Mouse (Mus musculus) erythroid progenitor cell, adult 5-6 weeks (primary cell): ENCODE data around the gene Slc24a3. TPM values are rescaled to one million over a fixed set of nuclear protein-coding genes. Genes with fewer than 3 reads are reported as not detected.

Source experiments
- ATAC-seq: replicated peaks from 2 replicates; pipeline ENCODE4 v1.8.0; 2016; ENCODE audit warnings: moderate number of reproducible peaks, mild to moderate bottlenecking, moderate TSS enrichment, inconsistent platforms; ENCODE audit not compliant: poor library complexity, low FRiP score, severe bottlenecking
- total RNA-seq, 2 experiments: library from RNA; stranded (forward) in 1 of 2; stranded (reverse) in 1 of 2; fragments of 150-400 nt in 1 of 2; fragments of 186-747, 209-891 nt in 1 of 2; gene quantifications; 2 replicates each; pipeline versions ENCODE4 v1.2.3 to v1.2.4; 2015 to 2017; ENCODE audit warnings: low replicate concordance in 2 of 2

The Slc24a3 gene
- total RNA-seq, 2 experiments from 2014 or later: 1.3 TPM; not detected in 1

GRCm38 (mm10) chr2:145269410-145269809 is 101.9 kb downstream of the Slc24a3 start:
- no peak for ATAC-seq

DNA sequence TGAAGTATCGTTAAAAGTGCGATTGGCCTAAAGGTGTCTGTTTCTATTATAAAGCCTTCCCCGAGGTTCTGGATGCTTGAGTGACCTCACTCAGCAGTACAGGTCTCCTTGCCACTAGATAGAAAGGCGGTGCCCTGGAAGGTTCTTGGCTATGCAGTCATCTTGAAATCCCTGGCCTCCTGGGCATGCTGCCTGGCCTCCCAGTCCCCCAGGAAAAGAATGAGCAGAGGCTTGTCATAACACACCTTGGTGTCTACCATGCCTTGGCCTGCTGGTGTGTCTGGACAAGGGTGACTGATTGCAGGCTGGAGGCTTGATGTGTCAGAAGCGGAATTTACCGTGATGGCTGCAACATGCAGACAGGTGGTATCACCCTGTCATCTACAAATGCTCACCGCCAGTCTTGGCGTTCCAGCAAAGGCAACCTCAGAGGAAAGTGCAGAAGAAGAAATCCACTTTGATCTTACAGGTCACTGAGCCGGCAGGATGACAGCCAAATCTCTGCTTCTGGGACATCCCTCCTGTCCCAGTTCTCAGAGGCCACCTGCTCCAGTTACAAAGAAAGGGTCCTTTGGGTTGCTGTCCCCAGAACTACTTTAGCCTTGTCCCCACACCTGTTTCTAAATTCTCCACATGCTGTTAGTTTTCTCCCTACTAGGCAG is 106.6 kb downstream of the Slc24a3 start:
- no peak for ATAC-seq

DNA sequence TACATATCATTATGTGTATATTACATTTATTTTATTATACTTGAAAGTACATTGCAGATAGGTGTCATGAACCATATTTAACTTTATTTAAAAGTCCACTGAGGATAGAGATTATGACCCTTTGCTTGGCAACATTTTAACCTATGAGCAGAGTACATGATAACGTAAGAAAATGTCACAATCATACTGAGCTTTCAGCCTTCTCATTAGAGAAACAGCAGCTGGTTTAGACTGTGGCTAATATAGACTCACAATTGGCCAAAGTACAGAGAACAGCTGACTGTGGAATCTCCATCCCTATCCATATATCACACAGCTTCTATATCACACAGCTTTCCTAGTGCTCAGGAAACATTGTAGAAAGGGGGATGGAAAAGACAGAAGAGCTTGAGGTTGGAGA is 111.8 kb downstream of the Slc24a3 start:
- ATAC-seq: no peak

- ATAC-seq: no peak
These were observed 116.2 kb downstream of the Slc24a3 start for GRCm38 (mm10) chr2:145283746-145284145.

DNA sequence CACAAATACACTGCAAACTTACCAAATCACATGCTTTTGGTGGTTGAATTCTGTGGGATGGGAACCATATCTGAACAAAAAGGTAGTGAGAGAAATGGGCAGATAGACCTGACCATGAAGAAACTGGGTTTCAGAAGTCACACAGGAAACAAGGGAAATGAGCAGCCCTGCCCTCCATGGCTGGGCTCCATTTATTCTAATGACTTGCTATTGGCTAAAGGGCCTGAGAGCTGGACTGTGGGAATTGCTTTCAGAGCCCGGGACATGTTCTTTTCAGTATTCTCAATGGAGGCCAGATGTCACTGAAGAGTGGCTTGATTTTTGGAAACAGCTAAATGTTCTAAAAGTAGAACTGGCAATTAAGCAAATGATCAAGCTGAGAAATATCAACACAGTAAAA is 120.9 kb downstream of the Slc24a3 start:
- no peak for ATAC-seq

DNA sequence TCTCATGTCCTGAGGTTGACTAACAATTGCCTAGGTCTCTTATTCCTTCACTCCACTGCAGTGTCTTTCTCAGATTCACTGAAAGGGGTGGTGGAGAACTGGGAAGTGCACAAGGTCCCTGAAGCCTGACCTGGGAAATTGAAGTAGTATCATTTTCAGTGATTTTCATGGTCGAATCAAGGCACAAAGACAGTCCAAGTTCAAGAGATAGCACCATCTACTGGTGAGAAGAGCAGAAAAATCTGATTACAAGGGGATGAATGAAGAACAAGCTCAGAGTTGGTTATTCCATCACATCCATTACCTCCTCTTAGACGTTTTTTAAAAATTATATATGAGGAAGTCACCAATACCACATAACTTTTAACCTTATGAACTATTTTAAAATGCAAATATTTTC is 123.9 kb downstream of the Slc24a3 start:
- ATAC-seq: no peak

- ATAC-seq: no peak
These were observed 124.6 kb downstream of the Slc24a3 start for GRCm38 (mm10) chr2:145292196-145292595.

GRCm38 (mm10) chr2:145292816-145293215 is 125.3 kb downstream of the Slc24a3 start:
- ATAC-seq: no peak

GRCm38 (mm10) chr2:145296906-145297305 is 129.4 kb downstream of the Slc24a3 start:
- ATAC-seq: no peak

- ATAC-seq: no peak
These were observed 132.6 kb downstream of the Slc24a3 start for GRCm38 (mm10) chr2:145299914-145300699.

GRCm38 (mm10) chr2:145307231-145307883 is 139.8 kb downstream of the Slc24a3 start:
- ATAC-seq: no peak

DNA sequence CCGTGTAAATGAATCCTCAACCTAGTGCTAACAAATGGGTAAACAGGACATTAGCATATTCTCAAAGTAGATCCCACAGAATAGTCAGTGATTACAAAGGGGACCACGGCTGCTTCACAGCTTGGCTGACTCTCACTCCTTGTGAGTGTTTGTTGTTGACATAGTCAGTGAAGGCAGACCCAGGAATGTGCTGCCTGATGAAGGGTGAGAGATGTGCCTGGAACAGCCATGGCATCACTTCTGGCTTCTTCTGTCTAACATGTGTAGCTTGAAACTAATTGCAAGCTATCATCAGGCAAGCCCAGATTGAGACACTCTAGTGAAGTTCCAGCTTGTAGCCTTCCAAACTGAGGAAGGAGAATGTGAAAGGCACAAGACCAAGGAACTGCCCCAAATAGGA is 151.4 kb downstream of the Slc24a3 start:
- ATAC-seq: no peak

- no peak for ATAC-seq
These were observed 153.7 kb downstream of the Slc24a3 start for GRCm38 (mm10) chr2:145321287-145321686.

DNA sequence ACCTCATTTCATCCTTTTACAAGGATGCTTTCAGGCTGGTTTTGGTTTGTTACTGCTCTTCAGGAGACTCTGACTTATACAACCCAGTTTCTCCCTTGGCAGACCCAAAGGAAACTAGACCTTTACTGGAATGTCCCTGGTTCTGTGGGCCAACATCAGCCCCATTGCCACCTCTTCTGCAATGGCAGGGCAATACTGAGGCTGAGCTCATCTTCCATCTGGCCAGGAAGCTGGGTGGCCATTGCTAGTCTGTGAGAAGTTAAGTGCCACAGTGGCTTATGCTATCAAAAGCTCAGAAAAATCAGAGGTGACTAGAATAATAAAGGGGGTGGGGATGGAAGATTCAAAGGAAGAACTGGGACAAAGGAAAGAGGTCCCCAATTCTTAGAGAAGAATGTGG is 154.2 kb downstream of the Slc24a3 start:
- ATAC-seq: no peak

- ATAC-seq: no peak
These were observed 156.9 kb downstream of the Slc24a3 start for GRCm38 (mm10) chr2:145324477-145324876.

DNA sequence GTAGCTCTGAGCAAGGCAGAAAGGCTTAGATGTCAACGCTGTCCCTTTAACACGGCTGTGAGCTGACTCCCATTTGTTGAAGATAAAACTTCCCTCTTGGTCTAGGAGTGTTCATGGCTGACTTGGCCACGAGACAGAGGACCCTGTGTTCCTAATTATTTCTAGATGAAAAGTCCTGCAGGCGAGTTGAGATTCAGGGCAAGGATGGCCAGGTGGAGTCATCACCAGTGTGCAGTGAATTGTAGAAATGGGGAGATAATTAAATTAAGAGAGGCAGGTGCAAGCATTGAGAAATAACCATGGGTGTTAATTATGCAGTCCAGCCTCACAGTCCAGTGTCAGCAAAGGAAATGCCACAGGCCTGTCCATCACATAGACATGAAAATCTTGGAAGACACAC is 158.3 kb downstream of the Slc24a3 start:
- ATAC-seq: no peak

GRCm38 (mm10) chr2:145326544-145326943 is 159.0 kb downstream of the Slc24a3 start:
- ATAC-seq: no peak

GRCm38 (mm10) chr2:145329756-145330155 is 162.2 kb downstream of the Slc24a3 start:
- no peak for ATAC-seq

DNA sequence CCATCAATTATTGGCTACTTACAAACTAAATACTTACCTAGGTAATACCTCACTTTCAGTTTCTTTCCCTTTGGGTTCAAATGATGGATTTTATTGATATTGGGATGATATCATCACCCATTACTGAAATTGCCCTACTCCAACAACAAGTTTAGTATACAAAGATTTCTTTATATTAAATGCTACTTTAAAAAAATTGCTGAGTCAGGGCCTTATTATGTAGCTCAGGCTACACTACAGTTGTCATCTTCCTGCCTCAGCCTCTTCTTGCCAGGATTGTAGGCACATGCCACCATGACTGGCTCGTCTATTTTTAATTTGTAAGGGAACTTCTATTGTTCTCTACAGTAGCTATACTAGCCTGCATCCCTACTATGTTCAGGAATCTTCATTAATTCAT is 164.0 kb downstream of the Slc24a3 start:
- ATAC-seq: no peak

DNA sequence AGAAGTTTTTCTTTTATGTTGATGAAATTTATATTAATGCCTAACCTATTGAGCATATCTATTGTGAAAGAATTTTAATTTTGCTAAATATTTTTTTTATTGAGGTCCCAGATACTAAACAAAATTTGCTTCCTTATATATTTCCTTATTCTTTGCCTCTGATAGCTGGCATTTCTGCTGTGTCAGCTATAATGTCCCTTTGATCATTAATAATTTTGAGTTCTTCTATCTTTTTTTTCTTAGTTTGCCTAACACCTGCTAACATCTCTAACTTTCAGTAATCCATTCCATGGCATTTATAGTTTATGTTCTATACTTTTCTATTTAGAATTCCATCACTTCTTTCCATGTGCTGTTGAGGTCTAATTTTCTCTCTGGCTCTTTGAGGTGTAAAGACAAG is 165.9 kb downstream of the Slc24a3 start:
- ATAC-seq: no peak

GRCm38 (mm10) chr2:145336406-145336805 is 168.9 kb downstream of the Slc24a3 start:
- no peak for ATAC-seq
